Mouse (Mus musculus): ENCODE measurements around the gene Gss.

DNA sequence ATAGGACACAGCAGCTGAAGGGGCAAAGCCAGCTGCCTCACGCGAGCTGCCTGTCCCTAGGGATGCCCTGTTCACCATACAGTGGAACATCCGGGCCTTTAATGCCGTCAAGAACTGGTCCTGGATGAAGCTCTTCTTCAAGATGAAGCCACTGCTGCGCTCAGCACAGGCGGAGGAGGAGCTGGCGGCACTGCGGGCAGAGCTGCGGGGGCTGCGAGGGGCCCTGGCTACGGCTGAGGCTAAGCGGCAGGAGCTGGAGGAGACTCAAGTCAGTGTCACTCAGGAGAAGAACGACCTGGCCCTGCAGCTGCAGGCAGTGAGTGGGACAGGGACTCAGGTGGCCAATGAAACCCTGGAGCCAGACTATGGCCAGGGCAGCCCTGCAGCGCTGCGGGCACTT lies 33.7 kb upstream of the Gss start:
- TF ChIP-seq POLR2A (IDR thresholded peaks at IDR 0.05; ENCODE audit: borderline replicate concordance, control insufficient read depth, low read depth, low read length) (no peak), CTCF (IDR thresholded peaks at IDR 0.05; ENCODE audit: control insufficient read depth, insufficient read depth, low read length) (no peak)
